Mouse (Mus musculus) heart, embryonic 14.5 days (tissue): ENCODE results near the gene Cldn5. TPM values are rescaled to one million over a fixed set of nuclear protein-coding genes. Genes with fewer than 3 reads are reported as not detected.

Source experiments
- polyA plus RNA-seq: library from polyadenylated mRNA; unstranded; fragments of >200 nt; fragmentation: Nextera tagmentation; extraction: Ambion mirVana; gene quantifications from 2 replicates; pipeline ENCODE4 v1.2.1, GENCODE M21; 2014

Cldn5 gene
- polyA plus RNA-seq, 1 experiment from 2014 or later = 19.5 TPM

Other genes with a start within 250 kb of the Cldn5 start
- 0.20 and 0.80 TPM in 2 replicates for gene Tbx1, start 186.2 kb upstream of the Cldn5 start, polyA plus RNA-seq
- gene Gp1bb, start 154.4 kb upstream of the Cldn5 start, polyA plus RNA-seq = 3.4 and 4.5 TPM in 2 replicates
- 0.97 and 1.1 TPM in 2 replicates for gene Gm49601, start 150.4 kb upstream of the Cldn5 start, polyA plus RNA-seq
- gene Sept5, start 146.9 kb upstream of the Cldn5 start, polyA plus RNA-seq = 5.8 and 7.3 TPM in 2 replicates
- gene Ufd1, start 34.9 kb downstream of the Cldn5 start, polyA plus RNA-seq = 65.8 and 70.3 TPM in 2 replicates
- 34.1 and 35.7 TPM in 2 replicates for gene Cdc45, start 35.1 kb downstream of the Cldn5 start, polyA plus RNA-seq
- gene 2510002D24Rik, start 59.7 kb downstream of the Cldn5 start, polyA plus RNA-seq = 37.3 and 40.5 TPM in 2 replicates
- gene Gm28539, start 59.7 kb downstream of the Cldn5 start, polyA plus RNA-seq = not detected in 2 replicates
- 90.5 and 93.1 TPM in 2 replicates for gene Mrpl40, start 100.0 kb downstream of the Cldn5 start, polyA plus RNA-seq
- gene Hira, start 100.2 kb downstream of the Cldn5 start, polyA plus RNA-seq = 10.9 and 13.0 TPM in 2 replicates